Mouse (Mus musculus) midbrain, embryonic 13.5 days (tissue): Measurements from ENCODE around the gene Psen2. TPM values are rescaled to one million over a fixed set of nuclear protein-coding genes. Genes with fewer than 3 reads are reported as not detected.

Experiments
- ATAC-seq: fragments of 200-750 bp; cut with Nextera tagmentation; 2 replicates; pipeline ENCODE4 v1.8.0; 2017; ENCODE audit warnings: mild to moderate bottlenecking, moderate TSS enrichment, moderate library complexity
- H3K27ac ChIP-seq: fragments of 300-500 bp; sonication (generic); 2 replicates; pipeline ENCODE4 v1.5.1; 2015; ENCODE audit warnings: inconsistent platforms, mild to moderate bottlenecking, moderate library complexity
- H3K27me3 ChIP-seq: fragments of 300-500 bp; sonication (generic); 2 replicates; pipeline ENCODE4 v1.6.1; 2015; ENCODE audit warnings: mild to moderate bottlenecking, inconsistent platforms
- H3K36me3 ChIP-seq: fragments of 300-500 bp; sonication (generic); 2 replicates; pipeline ENCODE4 v1.6.1; 2015; ENCODE audit warnings: mild to moderate bottlenecking, inconsistent platforms
- H3K4me1 ChIP-seq: fragments of 300-500 bp; sonication (generic); replicated peaks from 2 replicates; pipeline ENCODE4 v1.6.1; 2015; ENCODE audit warnings: inconsistent platforms
- H3K4me2 ChIP-seq: fragments of 300-500 bp; sonication (generic); replicated peaks from 2 replicates; pipeline ENCODE4 v1.6.1; 2015; ENCODE audit warnings: moderate library complexity, mild to moderate bottlenecking, inconsistent platforms
- H3K4me3 ChIP-seq: fragments of 300-500 bp; sonication (generic); replicated peaks from 2 replicates; pipeline ENCODE4 v1.5.1; 2015; ENCODE audit warnings: mild to moderate bottlenecking, inconsistent platforms
- H3K9ac ChIP-seq: fragments of 300-500 bp; sonication (generic); replicated peaks from 2 replicates; pipeline ENCODE4 v1.6.1; 2015; ENCODE audit warnings: mild to moderate bottlenecking, inconsistent platforms
- H3K9me3 ChIP-seq: fragments of 300-500 bp; sonication (generic); 2 replicates; pipeline ENCODE4 v1.6.1; 2016; ENCODE audit warnings: mild to moderate bottlenecking, inconsistent platforms
- WGBS: fragments of 180-500 bp; shearing (Covaris S2); methylation state at CpG from one replicate; pipeline ENCODE4 v1.1.7; 2015; 5-methylcytosine and 5-hydroxymethylcytosine counted together
- polyA plus RNA-seq: library from polyadenylated mRNA; unstranded; fragments of >200 nt; fragmentation: Nextera tagmentation; extraction: Ambion mirVana; gene quantifications from 2 replicates; pipeline ENCODE4 v1.2.1, GENCODE M21; 2015

Gene Psen2
- polyA plus RNA-seq, 1 experiment from 2014 or later: 10.7 TPM

- Histone ChIP-seq H3K9me3 (no peaks in the 10 kb centered on the region), H3K27me3 (0 out of 2 replicates have a peak, but pooled peaks cover 2% of the 10 kb centered on the region), H3K4me1 (peaks cover 17% of the 10 kb centered on the region), H3K36me3 (no peaks in the 10 kb centered on the region), H3K4me2 (no peak overlapping the region), H3K9ac (no peak overlapping the region), H3K27ac (no peak overlapping the region), H3K4me3 (no peak overlapping the region)
- WGBS: 93% methylated on average over 7 of the region's 7 CpGs
- no peak for ATAC-seq
Observed at GRCm38 (mm10) chr1:180229906-180230305, 33.3 kb downstream of the Psen2 start.

GRCm38 (mm10) chr1:180228854-180229253, 34.4 kb downstream of the Psen2 start:
- no peak for ATAC-seq
- no peak overlapping the region for H3K4me2 ChIP-seq
- no peaks in the 10 kb centered on the region for H3K9me3 ChIP-seq
- no peak overlapping the region for H3K9ac ChIP-seq
- 0 out of 2 replicates have a peak, but pooled peaks cover 2% of the 10 kb centered on the region for H3K27me3 ChIP-seq
- WGBS: 86% methylated on average over 12 of the region's 12 CpGs
- H3K27ac ChIP-seq: no peak overlapping the region
- H3K4me1 ChIP-seq: peaks cover 17% of the 10 kb centered on the region
- H3K4me3 ChIP-seq: no peak overlapping the region
- H3K36me3 ChIP-seq: no peaks in the 10 kb centered on the region

- H3K27me3 ChIP-seq: 0 out of 2 replicates have a peak, but pooled peaks cover 2% of the 10 kb centered on the region
- H3K9me3 ChIP-seq: no peaks in the 10 kb centered on the region
- H3K27ac ChIP-seq: no peak overlapping the region; the same call in 1 of the 2 replicates
- H3K9ac ChIP-seq: no peak overlapping the region
- no peaks in the 10 kb centered on the region for H3K36me3 ChIP-seq
- H3K4me1 ChIP-seq: peaks cover 17% of the 10 kb centered on the region
- ATAC-seq: no peak
- peak overlapping the region; percentile 78 for H3K4me2 ChIP-seq
- 78% methylated on average over 3 of the region's 3 CpGs for WGBS
- no peak overlapping the region for H3K4me3 ChIP-seq
Observed at GRCm38 (mm10) chr1:180226766-180227165, 36.5 kb downstream of the Psen2 start.

- ATAC-seq: peak; percentile 75
- H3K27ac ChIP-seq: peak overlapping the region; percentile 51
- WGBS: 17% methylated on average over 12 of the region's 12 CpGs
Observed at GRCm38 (mm10) chr1:180226221-180226713, 37.0 kb downstream of the Psen2 start.

GRCm38 (mm10) chr1:180225500-180226220, 37.6 kb downstream of the Psen2 start:
- Histone ChIP-seq H3K36me3 (no peaks in the 10 kb centered on the region), H3K4me3 (peak overlapping the region; percentile 45), H3K27ac (peak overlapping the region; percentile 51), H3K9me3 (no peaks in the 10 kb centered on the region), H3K27me3 (0 out of 2 replicates have a peak, but pooled peaks cover 2% of the 10 kb centered on the region), H3K4me2 (peak overlapping the region; percentile 78), H3K4me1 (peaks cover 17% of the 10 kb centered on the region), H3K9ac (peak overlapping the region; percentile 62)
- WGBS: 18% methylated on average over 21 of the region's 21 CpGs
- ATAC-seq: peak; percentile 75

More at GRCm38 (mm10) chr1:180226221-180226713, 37.0 kb downstream of the Psen2 start:
- Histone ChIP-seq H3K27me3 (0 out of 2 replicates have a peak, but pooled peaks cover 2% of the 10 kb centered on the region), H3K9me3 (no peaks in the 10 kb centered on the region), H3K9ac (peak overlapping the region; percentile 62), H3K4me1 (peaks cover 17% of the 10 kb centered on the region), H3K4me3 (peak overlapping the region; percentile 45), H3K36me3 (no peaks in the 10 kb centered on the region), H3K4me2 (peak overlapping the region; percentile 78)

GRCm38 (mm10) chr1:180222007-180222406, 41.2 kb downstream of the Psen2 start:
- WGBS: 94% methylated on average over 1 of the region's 1 CpGs
- peaks cover 17% of the 10 kb centered on the region for H3K4me1 ChIP-seq
- no peak overlapping the region for H3K9ac ChIP-seq
- 0 out of 2 replicates have a peak, but pooled peaks cover 2% of the 10 kb centered on the region for H3K27me3 ChIP-seq
- no peak overlapping the region for H3K27ac ChIP-seq
- no peak overlapping the region for H3K4me2 ChIP-seq
- H3K36me3 ChIP-seq: no peaks in the 10 kb centered on the region
- H3K9me3 ChIP-seq: no peaks in the 10 kb centered on the region
- no peak overlapping the region for H3K4me3 ChIP-seq
- ATAC-seq: no peak

- WGBS: 89% methylated on average over 19 of the region's 19 CpGs
- no peak overlapping the region for H3K9ac ChIP-seq
- H3K36me3 ChIP-seq: no peaks in the 10 kb centered on the region
- ATAC-seq: no peak
- H3K9me3 ChIP-seq: no peaks in the 10 kb centered on the region
- H3K27ac ChIP-seq: no peak overlapping the region
- H3K4me1 ChIP-seq: peaks cover 9% of the 10 kb centered on the region
- no peak overlapping the region for H3K4me2 ChIP-seq
- H3K4me3 ChIP-seq: no peak overlapping the region
- H3K27me3 ChIP-seq: 0 out of 2 replicates have a peak, but pooled peaks cover 2% of the 10 kb centered on the region
Observed at GRCm38 (mm10) chr1:180220791-180221542, 42.3 kb downstream of the Psen2 start.

- Histone ChIP-seq H3K27me3 (no peaks in the 10 kb centered on the region; the same call in 1 of the 2 replicates), H3K9ac (no peak overlapping the region), H3K9me3 (no peaks in the 10 kb centered on the region), H3K4me3 (no peak overlapping the region), H3K36me3 (no peaks in the 10 kb centered on the region), H3K27ac (no peak overlapping the region), H3K4me2 (no peak overlapping the region), H3K4me1 (no peaks in the 10 kb centered on the region)
- no peak for ATAC-seq
- 67% methylated on average over 5 of the region's 5 CpGs for WGBS
Observed at GRCm38 (mm10) chr1:180216541-180217276, 46.5 kb downstream of the Psen2 start.

- 25% methylated on average over 4 of the region's 4 CpGs for WGBS
Observed at GRCm38 (mm10) chr1:180215044-180215443, 48.2 kb downstream of the Psen2 start.

GRCm38 (mm10) chr1:180212911-180213310, 50.3 kb downstream of the Psen2 start:
- H3K4me2 ChIP-seq: no peak overlapping the region
- no peaks in the 10 kb centered on the region; the same call in 1 of the 2 replicates for H3K27me3 ChIP-seq
- 93% methylated on average over 5 of the region's 5 CpGs for WGBS
- no peak for ATAC-seq
- no peak overlapping the region for H3K4me3 ChIP-seq
- H3K9ac ChIP-seq: no peak overlapping the region
- H3K36me3 ChIP-seq: no peaks in the 10 kb centered on the region
- no peaks in the 10 kb centered on the region for H3K4me1 ChIP-seq
- no peak overlapping the region for H3K27ac ChIP-seq
- H3K9me3 ChIP-seq: no peaks in the 10 kb centered on the region

More at GRCm38 (mm10) chr1:180215044-180215443, 48.2 kb downstream of the Psen2 start:
- Histone ChIP-seq H3K27ac (no peak overlapping the region), H3K27me3 (no peaks in the 10 kb centered on the region; the same call in 1 of the 2 replicates), H3K36me3 (no peaks in the 10 kb centered on the region), H3K4me3 (no peak overlapping the region), H3K9me3 (no peaks in the 10 kb centered on the region), H3K9ac (no peak overlapping the region), H3K4me1 (no peaks in the 10 kb centered on the region), H3K4me2 (no peak overlapping the region)
- ATAC-seq: peak; percentile 56

- H3K9ac ChIP-seq: no peak overlapping the region
Observed at GRCm38 (mm10) chr1:180210781-180211271, 52.4 kb downstream of the Psen2 start.

More at GRCm38 (mm10) chr1:180210781-180211271, 52.4 kb downstream of the Psen2 start:
- Histone ChIP-seq H3K4me3 (no peak overlapping the region), H3K9me3 (no peaks in the 10 kb centered on the region), H3K4me1 (no peaks in the 10 kb centered on the region), H3K27ac (no peak overlapping the region), H3K36me3 (no peaks in the 10 kb centered on the region), H3K4me2 (no peak overlapping the region), H3K27me3 (no peaks in the 10 kb centered on the region; the same call in 1 of the 2 replicates)
- ATAC-seq: no peak
- WGBS: 88% methylated on average over 9 of the region's 9 CpGs
